Mouse (Mus musculus) lung, postnatal 0 days (tissue): ENCODE data around the gene Prkg1. TPM values are rescaled to one million over a fixed set of nuclear protein-coding genes. Genes with fewer than 3 reads are reported as not detected.

Experiments
- ATAC-seq: fragments of 200-750 bp; cut with Nextera tagmentation; 2 replicates; pipeline ENCODE4 v1.8.0; 2017; ENCODE audit warnings: moderate library complexity
- DNase-seq: peaks from one replicate; pipeline ENCODE4 v3.0.0-alpha.2; 2016; ENCODE audit warnings: low spot score
- H3K27ac ChIP-seq: fragments of 300-500 bp; sonication (generic); 2 replicates; pipeline ENCODE4 v1.5.1; 2014; ENCODE audit warnings: antibody characterized with exemption, mild to moderate bottlenecking, low read length, mixed read lengths
- H3K27me3 ChIP-seq: fragments of 300-500 bp; sonication (generic); replicated peaks from 2 replicates; pipeline ENCODE4 v1.6.1; 2014; ENCODE audit warnings: low read length, mixed read lengths; ENCODE audit not compliant: insufficient read depth
- H3K36me3 ChIP-seq: fragments of 300-500 bp; sonication (generic); 2 replicates; pipeline ENCODE4 v1.6.1; 2014; ENCODE audit warnings: low read length, mixed read lengths; ENCODE audit not compliant: insufficient read depth
- H3K4me1 ChIP-seq: fragments of 300-500 bp; sonication (generic); 2 replicates; pipeline ENCODE4 v1.6.1; 2014; ENCODE audit warnings: antibody characterized with exemption, low read depth, low read length, mixed read lengths; ENCODE audit not compliant: insufficient read depth
- H3K4me2 ChIP-seq: fragments of 300-500 bp; sonication (generic); replicated peaks from 2 replicates; pipeline ENCODE4 v1.6.1; 2014; ENCODE audit warnings: low read depth, mild to moderate bottlenecking, low read length, moderate library complexity, mixed read lengths
- H3K4me3 ChIP-seq: fragments of 300-500 bp; sonication (generic); 2 replicates; pipeline ENCODE4 v1.5.1; 2014; ENCODE audit warnings: low read depth, low read length
- H3K9ac ChIP-seq: fragments of 300-500 bp; sonication (generic); replicated peaks from 2 replicates; pipeline ENCODE4 v1.6.1; 2014; ENCODE audit warnings: low read depth, mild to moderate bottlenecking
- H3K9me3 ChIP-seq: fragments of 300-500 bp; sonication (generic); 2 replicates; pipeline ENCODE4 v1.6.1; 2016; ENCODE audit warnings: low read length, mixed read lengths
- CTCF ChIP-seq: IDR thresholded peaks from 2 replicates; pipeline ENCODE4 v1.5.1; 2016; ENCODE audit warnings: antibody characterized with exemption, mild to moderate bottlenecking
- EP300 ChIP-seq: IDR thresholded peaks from 2 replicates; pipeline ENCODE4 v1.6.1; 2016; ENCODE audit warnings: antibody characterized with exemption, mild to moderate bottlenecking, control low read depth
- WGBS: fragments of 180-500 bp; shearing (Covaris S2); extraction: QIAGEN DNeasy Blood & Tissue Kit; methylation state at CpG from one replicate; pipeline ENCODE4 v1.1.7; 2014; 5-methylcytosine and 5-hydroxymethylcytosine counted together
- polyA plus RNA-seq: library from polyadenylated mRNA; unstranded; fragments of >200 nt; fragmentation: Nextera tagmentation; extraction: Ambion mirVana; gene quantifications from 2 replicates; pipeline ENCODE4 v1.2.1, GENCODE M21; 2015

Gene Prkg1
- polyA plus RNA-seq, 1 experiment from 2014 or later = 4.8 TPM

DNA sequence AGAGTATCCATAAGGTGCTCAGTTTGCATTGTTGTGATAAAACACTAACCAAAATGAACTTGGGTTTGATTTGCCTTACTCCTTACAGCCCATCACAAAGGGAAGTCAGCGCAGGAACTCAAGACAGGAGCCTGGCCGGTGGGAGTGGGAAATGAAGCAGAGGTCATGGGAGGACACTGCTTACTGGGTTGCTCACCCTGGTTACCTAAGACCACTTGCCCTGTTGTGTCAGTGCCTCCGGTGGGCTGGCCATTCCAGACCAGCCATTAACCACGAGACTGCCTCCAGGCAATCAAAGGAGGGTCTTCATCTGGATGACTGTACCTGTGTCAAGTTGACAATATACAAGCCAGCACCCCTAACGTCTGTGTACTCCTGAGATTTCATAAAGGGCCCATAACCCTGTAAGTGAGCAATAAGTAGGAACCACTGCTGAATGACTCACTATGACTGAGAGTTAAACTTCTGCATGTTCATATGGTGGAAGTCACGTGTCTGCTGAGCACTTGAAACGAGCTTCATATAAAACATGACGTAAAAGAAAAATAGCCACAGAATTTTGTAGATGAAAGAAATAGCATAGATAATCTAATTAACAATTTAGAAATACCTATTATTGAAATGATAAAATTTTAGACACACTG lies 587.4 kb downstream of the Prkg1 start:
- Histone ChIP-seq H3K9me3 (no peaks in the 10 kb centered on the region), H3K4me3 (no peak overlapping the region), H3K9ac (no peak overlapping the region), H3K4me2 (no peak overlapping the region), H3K36me3 (no peaks in the 10 kb centered on the region), H3K4me1 (no peaks in the 10 kb centered on the region), H3K27me3 (no peaks in the 10 kb centered on the region), H3K27ac (no peak overlapping the region)
- no peak for TF ChIP-seq CTCF
- TF ChIP-seq EP300 = no peak
- WGBS = 81% methylated on average over 8 of the region's 8 CpGs
- no peak for DNase-seq
- no peak for ATAC-seq

DNA sequence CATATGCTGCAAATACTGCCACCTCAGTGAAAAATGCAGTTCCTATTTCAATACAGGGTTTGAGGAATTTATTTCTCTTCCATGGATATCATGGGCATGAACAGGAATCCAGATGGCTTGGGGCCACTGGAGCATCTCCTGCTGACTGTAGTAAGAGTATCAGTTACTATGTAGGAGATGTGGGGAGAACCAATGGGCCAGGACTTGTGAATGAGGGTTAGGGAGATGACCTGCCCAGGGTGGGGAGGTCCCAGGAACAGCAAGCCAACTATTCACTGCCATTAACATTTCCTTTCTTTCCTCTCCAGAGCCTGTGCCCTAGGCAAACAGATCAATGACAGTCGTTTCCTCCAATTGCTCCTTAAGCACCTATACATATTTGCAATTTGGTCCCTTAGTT lies 593.8 kb downstream of the Prkg1 start:
- DNase-seq (no peak), ATAC-seq (no peak)
- H3K27ac ChIP-seq = no peak overlapping the region
- H3K4me2 ChIP-seq = no peak overlapping the region
- WGBS = 50% methylated on average over 1 of the region's 1 CpGs
- H3K27me3 ChIP-seq = no peaks in the 10 kb centered on the region
- no peaks in the 10 kb centered on the region for H3K9me3 ChIP-seq
- no peak overlapping the region for H3K9ac ChIP-seq
- H3K4me3 ChIP-seq = no peak overlapping the region
- TF ChIP-seq EP300 (no peak), CTCF (no peak)
- H3K36me3 ChIP-seq = no peaks in the 10 kb centered on the region
- H3K4me1 ChIP-seq = no peaks in the 10 kb centered on the region

DNA sequence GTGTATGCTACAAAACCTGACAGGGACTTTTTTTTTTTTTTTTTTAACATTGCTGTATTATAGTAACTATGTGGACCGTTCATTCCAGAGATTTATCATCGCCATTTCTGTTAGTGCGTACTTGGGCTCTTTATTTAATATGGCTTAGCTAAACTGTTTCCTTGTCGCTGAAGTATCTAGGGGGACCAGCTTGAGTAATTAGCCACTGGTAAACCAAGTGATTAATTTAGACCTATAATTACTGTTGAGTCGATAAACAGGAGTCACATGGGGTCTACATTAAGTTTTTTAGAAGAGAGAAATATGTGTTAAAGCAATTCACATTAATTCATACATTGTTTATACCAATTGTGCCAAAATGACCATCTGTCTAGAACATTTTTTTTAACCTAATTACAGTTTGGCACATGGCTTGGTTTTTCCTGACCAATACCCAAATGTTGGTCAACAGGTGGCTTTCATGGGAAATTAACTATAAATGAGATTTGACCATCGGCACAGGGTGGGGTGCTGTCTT lies 605.8 kb downstream of the Prkg1 start:
- Histone ChIP-seq H3K4me1 (no peaks in the 10 kb centered on the region), H3K36me3 (no peaks in the 10 kb centered on the region), H3K4me2 (no peak overlapping the region), H3K9ac (no peak overlapping the region), H3K27me3 (no peaks in the 10 kb centered on the region), H3K4me3 (no peak overlapping the region), H3K27ac (no peak overlapping the region), H3K9me3 (no peaks in the 10 kb centered on the region)
- 83% methylated on average over 6 of the region's 6 CpGs for WGBS
- TF ChIP-seq CTCF (no peak), EP300 (no peak)
- ATAC-seq (no peak), DNase-seq (no peak)

DNA sequence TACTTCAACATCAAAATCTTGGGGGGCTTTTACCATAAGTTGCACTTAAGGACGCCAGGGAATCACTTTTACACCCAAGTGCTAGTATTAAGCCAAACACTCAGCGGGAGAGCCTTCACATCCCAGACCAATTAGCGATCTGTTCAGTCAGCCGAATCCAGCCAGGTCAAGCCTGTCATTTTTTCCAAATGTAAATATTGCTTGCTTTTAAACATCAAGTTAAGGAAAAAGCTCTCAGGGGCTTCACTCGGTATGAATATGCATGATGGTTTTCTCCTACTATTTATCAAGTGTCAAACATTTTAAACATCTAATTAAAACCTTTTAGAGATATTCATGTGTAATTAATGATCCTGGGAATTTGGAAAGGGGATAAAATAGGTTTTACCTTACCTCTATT lies 611.4 kb downstream of the Prkg1 start:
- H3K4me2 ChIP-seq = no peak overlapping the region
- 22% methylated on average over 5 of the region's 5 CpGs for WGBS

DNA sequence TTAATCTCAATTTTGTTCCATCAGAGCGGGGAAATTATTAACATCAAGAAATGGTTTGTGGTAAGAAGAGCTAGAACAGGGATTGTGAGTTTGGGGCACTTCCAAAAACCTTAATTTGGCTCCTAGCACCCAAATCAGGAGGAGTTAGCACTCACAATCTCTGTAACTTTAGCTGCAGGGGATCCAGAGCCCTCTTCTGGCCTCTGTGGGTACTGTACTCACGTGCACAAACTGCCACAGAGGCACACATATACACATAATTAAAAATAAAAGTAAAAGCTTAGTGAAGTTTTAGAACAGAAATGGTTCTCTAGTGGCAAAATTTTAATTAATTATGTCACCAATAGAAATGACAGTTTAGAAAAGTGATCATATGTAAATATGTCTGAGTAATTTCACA lies 614.9 kb downstream of the Prkg1 start:
- no peaks in the 10 kb centered on the region for H3K36me3 ChIP-seq
- no peaks in the 10 kb centered on the region for H3K27me3 ChIP-seq
- H3K27ac ChIP-seq = no peak overlapping the region
- no peak for ATAC-seq
- WGBS = 90% methylated on average over 2 of the region's 2 CpGs
- no peak overlapping the region for H3K4me3 ChIP-seq
- no peaks in the 10 kb centered on the region for H3K9me3 ChIP-seq
- TF ChIP-seq EP300 (no peak), CTCF (no peak)
- H3K4me1 ChIP-seq = no peaks in the 10 kb centered on the region
- H3K4me2 ChIP-seq = no peak overlapping the region
- DNase-seq = no peak
- H3K9ac ChIP-seq = no peak overlapping the region

More for the DNA sequence above, 611.4 kb downstream of the Prkg1 start:
- no peaks in the 10 kb centered on the region for H3K4me1 ChIP-seq
- ATAC-seq (no peak), DNase-seq (no peak)
- H3K27me3 ChIP-seq = no peaks in the 10 kb centered on the region
- no peak overlapping the region for H3K4me3 ChIP-seq
- no peak for TF ChIP-seq CTCF
- no peaks in the 10 kb centered on the region for H3K9me3 ChIP-seq
- no peak overlapping the region for H3K9ac ChIP-seq
- H3K27ac ChIP-seq = no peak overlapping the region
- no peaks in the 10 kb centered on the region for H3K36me3 ChIP-seq

DNA sequence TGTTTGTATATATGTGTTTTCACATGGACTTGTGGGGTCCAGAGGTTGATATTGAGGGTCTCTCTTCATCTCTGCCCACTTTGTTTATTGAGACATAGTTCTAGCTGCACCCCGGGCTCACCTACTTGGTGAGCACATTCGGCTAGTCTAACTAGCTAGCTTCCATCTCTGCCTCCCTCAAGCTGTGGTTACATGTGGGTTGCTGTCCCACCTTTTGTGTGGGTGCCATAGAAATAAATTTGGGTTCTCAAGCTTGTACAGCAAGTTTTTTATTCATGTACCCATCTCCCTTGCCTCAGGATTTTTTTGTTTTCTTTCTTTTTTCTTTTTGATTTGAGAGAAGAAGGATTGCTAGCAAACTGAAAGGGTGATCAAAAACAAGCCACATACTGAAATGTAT lies 617.4 kb downstream of the Prkg1 start:
- H3K27ac ChIP-seq = no peak overlapping the region
- H3K9ac ChIP-seq = no peak overlapping the region
- TF ChIP-seq CTCF (no peak), EP300 (no peak)
- no peaks in the 10 kb centered on the region for H3K27me3 ChIP-seq
- no peak for DNase-seq
- no peak for ATAC-seq
- WGBS = 93% methylated on average over 2 of the region's 2 CpGs
- H3K9me3 ChIP-seq = no peaks in the 10 kb centered on the region
- H3K4me2 ChIP-seq = no peak overlapping the region
- H3K4me3 ChIP-seq = no peak overlapping the region
- H3K36me3 ChIP-seq = no peaks in the 10 kb centered on the region
- no peaks in the 10 kb centered on the region for H3K4me1 ChIP-seq

DNA sequence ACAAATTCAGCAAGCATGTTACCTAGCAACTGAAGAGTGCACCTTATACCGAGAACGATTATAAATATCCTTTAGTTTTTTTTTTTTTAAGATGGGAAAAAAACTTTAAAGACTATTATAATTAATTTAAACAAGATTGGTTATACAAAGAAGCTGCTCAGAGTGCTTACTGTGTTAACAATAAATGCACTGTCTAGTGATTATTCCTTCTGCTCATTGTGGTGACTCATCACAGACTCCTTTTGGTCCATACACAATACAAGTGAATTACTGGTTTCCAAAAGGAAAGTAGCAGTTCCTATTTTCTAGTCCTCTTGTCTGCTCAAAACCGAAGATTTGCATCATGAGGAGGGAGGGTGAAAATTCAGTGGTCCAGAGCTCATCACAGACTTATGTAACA lies 618.7 kb downstream of the Prkg1 start:
- no peaks in the 10 kb centered on the region for H3K36me3 ChIP-seq
- H3K9ac ChIP-seq = no peak overlapping the region
- ATAC-seq (no peak), DNase-seq (no peak)
- H3K4me2 ChIP-seq = no peak overlapping the region
- WGBS = 58% methylated on average over 3 of the region's 3 CpGs
- H3K4me3 ChIP-seq = no peak overlapping the region
- no peaks in the 10 kb centered on the region for H3K9me3 ChIP-seq
- no peaks in the 10 kb centered on the region for H3K27me3 ChIP-seq
- TF ChIP-seq EP300 = no peak
- TF ChIP-seq CTCF = no peak
- no peak overlapping the region for H3K27ac ChIP-seq
- H3K4me1 ChIP-seq = no peaks in the 10 kb centered on the region
